Mouse (Mus musculus): ENCODE measurements around the gene Nmt1. TPM values are rescaled to one million over a fixed set of nuclear protein-coding genes. Genes with fewer than 3 reads are reported as not detected.

Nmt1 gene
- polyA plus RNA-seq, 2 experiments, result 22.3 to 44.3 TPM

DNA sequence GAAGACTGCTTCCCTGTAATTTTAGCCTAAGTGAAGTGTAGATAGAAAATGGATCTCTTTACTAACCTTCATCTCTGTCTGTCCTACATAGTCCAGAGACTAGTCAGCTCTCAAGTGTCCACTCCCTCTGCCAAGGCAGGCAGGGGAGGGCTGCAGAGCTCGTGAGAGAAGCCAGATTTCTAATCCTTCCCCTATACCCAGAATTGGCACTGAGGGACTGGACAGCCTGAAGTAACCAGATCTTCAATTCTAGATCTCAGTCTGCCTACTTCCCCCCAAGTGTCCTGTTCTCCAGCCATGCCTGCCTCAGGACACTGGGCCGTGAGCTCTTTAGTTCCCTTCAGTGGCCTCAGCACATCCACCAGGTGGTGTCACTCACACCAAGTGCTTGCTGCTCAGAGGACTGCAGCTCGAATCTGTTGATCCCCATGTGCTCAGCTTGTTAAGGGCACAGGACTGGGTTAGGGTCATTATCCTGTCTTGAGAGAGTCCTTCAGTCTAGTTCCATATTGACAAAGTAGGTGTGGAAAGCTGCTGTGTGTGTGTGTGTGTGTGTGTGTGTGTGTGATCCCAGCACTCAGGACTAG, 30.6 kb downstream of the Nmt1 start:
- no peak overlapping the region for H3K9ac ChIP-seq (replicated peaks)
- no peaks in the 10 kb centered on the region for H3K9me3 ChIP-seq (ENCODE audit: control insufficient read depth, low read length)
- 77% methylated on average over 3 of the region's 3 CpGs for WGBS (ENCODE audit: insufficient replicate concordance)
- DNase-seq (ENCODE audit: low read depth in 3 of 3, low spot score in 3 of 3) (no peak), ATAC-seq (ENCODE audit: insufficient read depth) (no peak)
- no peak overlapping the region for H3K4me2 ChIP-seq (ENCODE audit: low read depth)
- no peaks in the 10 kb centered on the region for H3K4me1 ChIP-seq (replicated peaks; ENCODE audit: control insufficient read depth in 2 of 2, insufficient read depth in 2 of 2, low read length in 1 of 2)
- no peaks in the 10 kb centered on the region for H3K27me3 ChIP-seq (ENCODE audit: control insufficient read depth, insufficient read depth, low read length)
- peaks cover 61% of the 10 kb centered on the region for H3K36me3 ChIP-seq (replicated peaks; ENCODE audit: control insufficient read depth, insufficient read depth, low read depth)
- no peak overlapping the region for H3K4me3 ChIP-seq (ENCODE audit: insufficient read depth in 1 of 2, low read depth in 2 of 2, low read length in 2 of 2)
- TF ChIP-seq CTCF (IDR thresholded peaks at IDR 0.05; ENCODE audit: low read depth) (peak; percentile 18; the same call in 1 of the 2 replicates), EP300 (IDR thresholded peaks at IDR 0.05; ENCODE audit: low read depth) (no peak)
- no peak overlapping the region for H3K27ac ChIP-seq

DNA sequence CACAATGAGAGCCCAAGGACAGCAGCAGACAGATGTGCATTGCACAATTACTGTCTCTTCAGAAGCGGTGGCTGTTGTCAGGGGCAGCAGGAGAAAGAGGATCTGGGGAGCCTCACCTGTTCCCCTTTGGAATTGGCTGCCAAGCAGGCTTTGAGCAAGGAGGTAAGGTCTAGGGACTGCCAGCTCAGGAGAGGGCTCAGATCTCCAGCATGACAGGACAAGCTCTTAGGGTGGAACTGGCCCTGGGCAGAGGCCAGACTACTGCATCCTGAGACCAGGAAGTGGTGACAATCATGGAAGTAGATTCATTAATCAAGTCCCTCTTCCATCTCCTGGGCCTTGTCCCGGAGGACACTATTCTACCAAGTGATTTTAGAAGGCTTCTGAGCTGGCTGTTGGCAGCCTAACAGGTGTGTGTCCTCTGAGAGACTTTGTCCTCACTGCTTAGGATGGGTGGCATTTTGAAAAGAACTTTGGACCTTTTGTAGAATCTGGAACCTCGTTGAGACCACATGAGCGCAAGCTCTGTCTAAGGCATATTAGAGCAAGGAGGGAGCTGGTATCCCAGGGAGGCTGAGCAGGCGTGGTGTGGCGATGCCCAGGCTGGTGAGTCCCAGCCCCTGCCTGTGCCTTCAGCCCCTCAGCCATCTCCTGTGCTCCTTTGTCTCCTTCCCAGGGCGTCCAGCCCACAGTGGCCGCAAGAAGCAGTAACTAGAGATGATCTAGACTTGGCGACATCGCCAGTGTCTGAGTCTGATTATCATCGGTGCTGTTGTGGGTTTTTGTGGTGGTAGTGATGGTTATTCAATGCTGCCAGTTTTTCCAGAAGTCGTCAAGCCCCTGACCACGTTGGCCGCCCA, 38.4 kb downstream of the Nmt1 start:
- WGBS (ENCODE audit: insufficient replicate concordance), result 86% methylated on average over 14 of the region's 14 CpGs

DNA sequence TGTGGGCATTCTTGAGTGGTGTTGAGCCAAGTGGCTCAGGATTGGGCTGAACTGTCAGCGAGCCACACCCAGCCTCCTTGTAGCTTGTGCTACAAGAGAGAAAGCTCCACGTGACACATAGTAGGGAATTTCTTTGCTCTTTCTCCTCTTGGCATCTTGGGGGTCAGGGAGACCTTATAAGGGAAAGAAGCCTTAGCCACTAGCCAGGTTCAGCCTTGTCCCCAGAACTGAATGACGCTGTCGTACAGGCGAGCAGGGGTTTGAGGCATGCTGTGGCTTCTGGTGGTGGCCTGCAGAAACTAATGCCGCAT, 39.0 kb downstream of the Nmt1 start:
- 88% methylated on average over 6 of the region's 6 CpGs for WGBS (ENCODE audit: insufficient replicate concordance)
- no peak overlapping the region for H3K27ac ChIP-seq
- ATAC-seq (ENCODE audit: insufficient read depth), result no peak
- TF ChIP-seq CTCF (IDR thresholded peaks at IDR 0.05; ENCODE audit: low read depth) (no peak), EP300 (IDR thresholded peaks at IDR 0.05; ENCODE audit: low read depth) (no peak)
- no peak for DNase-seq (ENCODE audit: low read depth in 3 of 3, low spot score in 3 of 3)
- H3K36me3 ChIP-seq (replicated peaks; ENCODE audit: control insufficient read depth, insufficient read depth, low read depth), result peaks cover 40% of the 10 kb centered on the region
- H3K9ac ChIP-seq (replicated peaks), result no peak overlapping the region
- H3K4me2 ChIP-seq (ENCODE audit: low read depth), result no peak overlapping the region
- no peaks in the 10 kb centered on the region for H3K9me3 ChIP-seq (ENCODE audit: control insufficient read depth, low read length)
- H3K4me3 ChIP-seq (ENCODE audit: insufficient read depth in 1 of 2, low read depth in 2 of 2, low read length in 2 of 2), result no peak overlapping the region
- no peaks in the 10 kb centered on the region for H3K4me1 ChIP-seq (replicated peaks; ENCODE audit: control insufficient read depth in 2 of 2, insufficient read depth in 2 of 2, low read length in 1 of 2)
- no peaks in the 10 kb centered on the region for H3K27me3 ChIP-seq (ENCODE audit: control insufficient read depth, insufficient read depth, low read length)

More for the DNA sequence above, 38.4 kb downstream of the Nmt1 start:
- Histone ChIP-seq H3K4me2 (ENCODE audit: low read depth) (no peak overlapping the region), H3K9me3 (ENCODE audit: control insufficient read depth, low read length) (no peaks in the 10 kb centered on the region), H3K36me3 (replicated peaks; ENCODE audit: control insufficient read depth, insufficient read depth, low read depth) (peaks cover 40% of the 10 kb centered on the region), H3K9ac (replicated peaks) (no peak overlapping the region), H3K27me3 (ENCODE audit: control insufficient read depth, insufficient read depth, low read length) (no peaks in the 10 kb centered on the region), H3K4me1 (replicated peaks; ENCODE audit: control insufficient read depth in 2 of 2, insufficient read depth in 2 of 2, low read length in 1 of 2) (no peaks in the 10 kb centered on the region), H3K27ac (no peak overlapping the region), H3K4me3 (ENCODE audit: insufficient read depth in 1 of 2, low read depth in 2 of 2, low read length in 2 of 2) (no peak overlapping the region)
- DNase-seq (ENCODE audit: low read depth in 3 of 3, low spot score in 3 of 3) (no peak), ATAC-seq (ENCODE audit: insufficient read depth) (no peak)
- TF ChIP-seq EP300 (IDR thresholded peaks at IDR 0.05; ENCODE audit: low read depth) (no peak), CTCF (IDR thresholded peaks at IDR 0.05; ENCODE audit: low read depth) (no peak)

DNA sequence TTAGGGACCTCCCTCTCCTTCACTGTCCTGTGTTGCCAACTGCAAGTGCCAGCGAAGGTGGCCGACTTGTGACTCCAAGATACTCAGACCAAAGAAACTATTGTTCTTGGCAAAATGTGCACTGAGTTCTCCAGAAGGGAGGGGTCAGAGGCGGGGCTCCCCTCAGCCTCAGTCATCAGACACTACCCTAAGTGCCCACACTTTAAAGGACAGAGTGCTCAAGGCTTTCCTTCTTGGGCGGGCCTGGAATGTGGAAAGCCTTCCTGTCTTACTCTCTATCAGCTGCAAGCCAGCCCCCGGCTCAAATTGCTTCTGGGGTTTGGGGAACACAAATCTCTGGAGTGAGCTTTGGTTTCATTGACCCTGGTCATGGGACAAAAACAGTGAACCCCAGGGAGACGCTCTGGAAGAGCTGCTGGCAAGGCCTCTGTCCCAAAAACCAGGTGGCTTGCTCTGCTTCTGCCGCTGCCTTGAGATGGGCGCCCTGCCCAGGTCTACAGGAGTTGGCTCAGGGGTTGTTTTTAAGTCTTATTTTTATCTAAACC, 39.5 kb downstream of the Nmt1 start:
- no peak overlapping the region for H3K4me2 ChIP-seq (ENCODE audit: low read depth)
- TF ChIP-seq EP300 (IDR thresholded peaks at IDR 0.05; ENCODE audit: low read depth) (no peak), CTCF (IDR thresholded peaks at IDR 0.05; ENCODE audit: low read depth) (no peak)
- H3K27me3 ChIP-seq (ENCODE audit: control insufficient read depth, insufficient read depth, low read length), result no peaks in the 10 kb centered on the region
- H3K36me3 ChIP-seq (replicated peaks; ENCODE audit: control insufficient read depth, insufficient read depth, low read depth), result peaks cover 40% of the 10 kb centered on the region
- no peak overlapping the region for H3K4me3 ChIP-seq (ENCODE audit: insufficient read depth in 1 of 2, low read depth in 2 of 2, low read length in 2 of 2)
- no peak overlapping the region for H3K9ac ChIP-seq (replicated peaks)
- H3K9me3 ChIP-seq (ENCODE audit: control insufficient read depth, low read length), result no peaks in the 10 kb centered on the region
- no peak for ATAC-seq (ENCODE audit: insufficient read depth)
- H3K27ac ChIP-seq, result no peak overlapping the region
- DNase-seq (ENCODE audit: low read depth in 3 of 3, low spot score in 3 of 3), result no peak
- 83% methylated on average over 8 of the region's 8 CpGs for whole genome bisulfite sequencing (ENCODE audit: insufficient replicate concordance)
- no peaks in the 10 kb centered on the region for H3K4me1 ChIP-seq (replicated peaks; ENCODE audit: control insufficient read depth in 2 of 2, insufficient read depth in 2 of 2, low read length in 1 of 2)

DNA sequence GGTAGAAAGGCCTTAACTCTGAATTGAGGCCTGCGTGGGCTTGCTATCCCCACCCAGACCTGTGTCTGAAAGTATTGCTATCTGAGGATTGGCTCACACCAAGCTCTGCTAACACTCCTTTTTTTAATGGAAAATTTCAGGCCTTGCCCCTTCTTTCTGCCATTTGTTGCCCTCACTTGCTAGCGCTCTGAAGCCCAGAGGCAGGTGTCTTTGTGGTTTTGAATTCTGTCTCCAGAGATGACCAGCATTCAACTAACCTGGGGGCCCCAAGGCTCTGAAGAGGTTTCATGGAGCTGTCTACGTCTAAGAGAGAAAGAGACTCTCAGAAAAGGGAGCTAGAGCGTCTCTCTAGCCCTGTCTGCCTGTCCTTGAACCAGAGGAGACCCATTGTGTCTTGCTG, 40.3 kb downstream of the Nmt1 start:
- H3K36me3 ChIP-seq (replicated peaks; ENCODE audit: control insufficient read depth, insufficient read depth, low read depth), result peaks cover 35% of the 10 kb centered on the region
- WGBS (ENCODE audit: insufficient replicate concordance), result 83% methylated on average over 4 of the region's 4 CpGs

More for the DNA sequence above, 40.3 kb downstream of the Nmt1 start:
- Histone ChIP-seq H3K27ac (no peak overlapping the region), H3K4me3 (ENCODE audit: insufficient read depth in 1 of 2, low read depth in 2 of 2, low read length in 2 of 2) (no peak overlapping the region), H3K4me2 (ENCODE audit: low read depth) (no peak overlapping the region), H3K9me3 (ENCODE audit: control insufficient read depth, low read length) (no peaks in the 10 kb centered on the region), H3K27me3 (ENCODE audit: control insufficient read depth, insufficient read depth, low read length) (no peaks in the 10 kb centered on the region), H3K4me1 (replicated peaks; ENCODE audit: control insufficient read depth in 2 of 2, insufficient read depth in 2 of 2, low read length in 1 of 2) (no peaks in the 10 kb centered on the region), H3K9ac (replicated peaks) (no peak overlapping the region)
- TF ChIP-seq EP300 (IDR thresholded peaks at IDR 0.05; ENCODE audit: low read depth) (no peak), CTCF (IDR thresholded peaks at IDR 0.05; ENCODE audit: low read depth) (no peak)
- DNase-seq (ENCODE audit: low read depth in 3 of 3, low spot score in 3 of 3) (no peak), ATAC-seq (ENCODE audit: insufficient read depth) (no peak)

All from liver, embryonic 14.5 days (tissue).